Mouse (Mus musculus): ENCODE data around the gene Chmp5.

Gene Chmp5

GRCm38 (mm10) chr4:41013351-41013750 lies 65.1 kb downstream of the Chmp5 start:
- DNase-seq (ENCODE audit: low read depth, low spot score), result no peak

All from CD4-positive, CD25-positive, alpha-beta regulatory T cell, adult 2 months (primary cell).